Mouse (Mus musculus) lung, adult 18-20 months (tissue): ENCODE results near the gene Zfp536.

Source experiments
- DNase-seq, 2 experiments: peaks; one replicate each; pipeline ENCODE4 v3.0.0; 2022; ENCODE audit warnings: mixed read lengths in 2 of 2

Zfp536 gene

GRCm38 (mm10) chr7:37600318-37600717 is 173.1 kb downstream of the Zfp536 start:
- no peak for DNase-seq

- DNase-seq: no peak
These were observed 179.0 kb downstream of the Zfp536 start for GRCm38 (mm10) chr7:37594211-37595030.

GRCm38 (mm10) chr7:37593566-37593965 is 179.9 kb downstream of the Zfp536 start:
- DNase-seq: no peak

GRCm38 (mm10) chr7:37586694-37587093 is 186.7 kb downstream of the Zfp536 start:
- no peak for DNase-seq

GRCm38 (mm10) chr7:37581262-37581661 is 192.2 kb downstream of the Zfp536 start:
- no peak for DNase-seq

- no peak for DNase-seq
These were observed 192.9 kb downstream of the Zfp536 start for GRCm38 (mm10) chr7:37580554-37580953.

- no peak for DNase-seq
These were observed 201.4 kb downstream of the Zfp536 start for GRCm38 (mm10) chr7:37572021-37572420.

- DNase-seq: no peak
These were observed 204.5 kb downstream of the Zfp536 start for GRCm38 (mm10) chr7:37568811-37569500.

- DNase-seq: no peak
These were observed 205.4 kb downstream of the Zfp536 start for GRCm38 (mm10) chr7:37568041-37568440.

- no peak for DNase-seq
These were observed 207.4 kb downstream of the Zfp536 start for GRCm38 (mm10) chr7:37566019-37566418.

- no peak for DNase-seq
These were observed 208.1 kb downstream of the Zfp536 start for GRCm38 (mm10) chr7:37565371-37565770.

- no peak for DNase-seq
These were observed 208.8 kb downstream of the Zfp536 start for GRCm38 (mm10) chr7:37564644-37565043.

GRCm38 (mm10) chr7:37563831-37564400 is 209.5 kb downstream of the Zfp536 start:
- no peak for DNase-seq

- DNase-seq: peak in 1 of 2 experiments; percentile 27
These were observed 210.3 kb downstream of the Zfp536 start for GRCm38 (mm10) chr7:37563171-37563574.

GRCm38 (mm10) chr7:37562505-37562904 is 210.9 kb downstream of the Zfp536 start:
- no peak for DNase-seq

GRCm38 (mm10) chr7:37560581-37560980 is 212.9 kb downstream of the Zfp536 start:
- no peak for DNase-seq

- DNase-seq: no peak
These were observed 213.6 kb downstream of the Zfp536 start for GRCm38 (mm10) chr7:37559851-37560250.

GRCm38 (mm10) chr7:37559341-37559740 is 214.1 kb downstream of the Zfp536 start:
- no peak for DNase-seq

- DNase-seq: no peak
These were observed 216.6 kb downstream of the Zfp536 start for GRCm38 (mm10) chr7:37556811-37557210.

- DNase-seq: no peak
These were observed 219.0 kb downstream of the Zfp536 start for GRCm38 (mm10) chr7:37554405-37554804.

- no peak for DNase-seq
These were observed 219.8 kb downstream of the Zfp536 start for GRCm38 (mm10) chr7:37553646-37554045.

- DNase-seq: no peak
These were observed 221.1 kb downstream of the Zfp536 start for GRCm38 (mm10) chr7:37552384-37552783.

GRCm38 (mm10) chr7:37548805-37549204 is 224.6 kb downstream of the Zfp536 start:
- DNase-seq: no peak

- no peak for DNase-seq
These were observed 229.4 kb downstream of the Zfp536 start for GRCm38 (mm10) chr7:37544011-37544410.
